Mouse (Mus musculus): ENCODE data around the gene Rab37.

Gene Rab37

DNA sequence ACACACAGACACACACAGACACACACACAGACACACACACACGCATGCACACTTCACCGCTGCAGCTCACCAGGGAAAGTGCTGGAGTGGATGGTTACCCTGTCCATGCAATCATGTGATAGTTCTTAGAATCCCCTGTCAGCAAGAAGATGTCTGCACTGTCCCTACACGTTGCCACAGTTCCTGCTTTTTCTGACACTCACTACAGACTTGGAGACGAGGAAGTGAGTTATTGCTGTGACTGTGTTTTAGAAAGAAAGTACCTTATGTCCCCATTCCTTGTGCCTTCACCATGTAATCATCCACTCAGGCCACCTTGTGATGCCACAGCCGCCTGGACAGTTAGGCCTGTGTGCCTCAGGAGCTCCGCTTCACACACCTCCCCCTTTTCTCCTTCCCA lies 98.1 kb downstream of the Rab37 start:
- no peak for DNase-seq (ENCODE audit: low read depth in 2 of 2, low spot score in 2 of 2)

DNA sequence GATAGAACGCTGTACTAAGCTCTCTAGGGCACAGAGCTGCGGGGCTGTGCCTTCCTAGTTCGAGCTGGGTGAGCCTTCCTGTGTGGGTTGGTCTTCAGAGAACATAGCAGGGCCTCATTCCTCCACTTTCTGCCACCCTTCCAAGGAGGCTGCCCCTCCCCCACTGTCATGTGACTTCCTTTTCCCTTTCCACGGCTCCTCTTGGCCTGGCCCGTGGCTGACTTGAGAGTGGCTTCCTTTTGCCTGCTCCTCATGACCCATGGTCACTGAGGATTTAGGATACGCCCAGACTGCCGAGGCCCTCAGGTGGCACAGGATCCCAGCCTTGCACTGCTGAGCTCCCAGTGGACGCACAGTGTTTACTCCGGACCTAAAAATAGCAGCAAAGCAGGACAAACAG lies 100.9 kb downstream of the Rab37 start:
- no peak for DNase-seq (ENCODE audit: low read depth in 2 of 2, low spot score in 2 of 2)

DNA sequence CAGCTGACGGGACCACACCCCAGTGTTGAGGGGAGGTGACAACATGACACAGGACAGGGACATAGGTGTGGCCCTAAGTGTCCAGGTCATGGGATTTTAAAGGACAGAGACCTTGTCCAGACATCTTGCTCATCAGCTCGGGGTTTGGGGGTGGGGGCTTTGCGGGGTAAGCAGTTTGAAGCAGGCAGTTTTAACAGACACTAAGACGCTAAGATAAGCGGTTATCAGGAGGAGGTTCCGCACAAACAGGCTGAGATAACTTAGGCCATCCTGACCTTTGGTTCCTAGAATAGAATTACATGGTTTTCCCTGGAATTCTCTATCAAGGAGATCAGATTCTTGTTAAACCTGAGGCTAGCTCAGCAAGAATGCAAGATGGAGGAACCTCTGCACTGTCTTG lies 103.5 kb downstream of the Rab37 start:
- no peak for DNase-seq (ENCODE audit: low read depth in 2 of 2, low spot score in 2 of 2)

DNA sequence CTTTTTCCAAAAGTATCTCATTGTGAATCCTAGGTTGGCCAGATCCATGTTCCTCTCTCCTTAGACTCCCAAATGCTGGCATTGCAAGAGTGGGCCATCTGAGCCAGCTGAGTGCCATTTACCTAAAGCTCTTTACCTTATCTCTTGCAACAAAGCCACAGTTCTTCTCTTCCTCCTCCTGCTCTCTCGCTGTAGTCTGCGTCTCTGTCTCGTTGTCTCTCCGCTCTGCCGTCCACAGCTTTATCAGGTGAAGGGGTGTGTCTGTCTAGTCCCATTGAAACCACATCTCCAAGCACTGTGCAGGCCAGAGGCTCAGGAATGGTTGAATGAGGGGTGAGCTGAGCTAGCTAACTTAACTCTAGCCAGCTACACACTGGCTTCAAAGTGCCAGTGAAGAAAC lies 104.7 kb downstream of the Rab37 start:
- DNase-seq (ENCODE audit: low read depth in 2 of 2, low spot score in 2 of 2): no peak

DNA sequence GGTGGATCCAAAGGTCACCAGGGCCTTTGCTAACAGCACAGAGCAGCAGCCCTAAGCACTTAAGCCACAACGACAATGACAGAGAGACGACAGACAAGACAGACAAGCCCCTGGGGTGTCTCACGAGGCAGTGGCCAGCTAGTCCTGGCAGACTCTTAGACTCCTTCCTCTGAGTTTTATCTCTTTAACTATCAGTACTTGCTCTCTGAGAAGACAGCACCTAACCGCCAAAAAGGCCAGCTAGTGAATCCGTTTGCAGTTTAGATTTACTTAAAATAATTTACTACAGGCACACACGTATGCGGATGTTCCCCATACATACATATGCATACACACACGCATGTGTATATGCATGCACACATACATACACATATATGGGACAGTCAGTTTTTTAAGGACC lies 106.3 kb downstream of the Rab37 start:
- no peak for DNase-seq (ENCODE audit: low read depth in 2 of 2, low spot score in 2 of 2)

DNA sequence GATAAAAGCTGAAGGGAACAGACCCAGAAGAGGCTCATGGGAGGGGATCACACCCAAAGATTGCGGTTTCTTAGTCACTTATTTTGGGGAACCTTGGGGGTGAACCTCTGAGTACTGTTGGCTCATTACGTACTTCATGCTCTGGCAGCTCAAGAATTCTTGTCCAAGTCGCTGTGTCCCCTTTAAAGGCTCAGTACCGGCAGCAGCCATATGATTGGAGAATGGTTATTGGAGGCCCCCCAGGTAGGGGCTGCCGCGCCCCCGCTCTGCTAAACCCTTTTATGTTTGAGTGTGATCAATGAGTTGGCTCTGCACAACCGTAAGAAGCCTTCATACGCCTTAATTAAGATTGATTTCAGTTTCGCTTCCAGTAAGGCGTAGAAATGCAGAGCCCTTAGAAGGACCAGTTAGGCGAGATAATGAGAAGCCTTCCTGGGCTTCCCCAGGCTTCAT lies 107.7 kb downstream of the Rab37 start:
- peak; percentile 29 to 33 for DNase-seq (ENCODE audit: low read depth in 2 of 2, low spot score in 2 of 2)

DNA sequence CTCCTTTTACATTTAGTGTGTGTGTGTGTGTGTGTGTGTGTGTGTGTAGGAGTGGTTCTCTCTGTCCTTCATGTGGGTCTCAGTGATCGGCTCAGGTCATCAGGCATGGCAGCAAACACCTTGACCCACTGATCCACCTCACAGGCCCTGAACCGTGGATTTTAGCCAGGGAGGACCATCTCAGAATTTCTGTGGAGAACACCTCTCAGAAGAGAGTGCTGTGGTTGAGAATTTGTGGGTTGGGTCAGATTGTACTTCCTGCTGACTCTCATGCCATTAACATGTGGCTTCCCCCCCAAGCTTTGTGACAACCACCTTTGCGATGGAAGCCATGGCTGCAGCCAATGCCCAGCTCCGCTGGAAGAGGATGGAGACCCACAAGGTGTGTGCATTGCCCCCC lies 109.3 kb downstream of the Rab37 start:
- DNase-seq (ENCODE audit: low read depth in 2 of 2, low spot score in 2 of 2): no peak

DNA sequence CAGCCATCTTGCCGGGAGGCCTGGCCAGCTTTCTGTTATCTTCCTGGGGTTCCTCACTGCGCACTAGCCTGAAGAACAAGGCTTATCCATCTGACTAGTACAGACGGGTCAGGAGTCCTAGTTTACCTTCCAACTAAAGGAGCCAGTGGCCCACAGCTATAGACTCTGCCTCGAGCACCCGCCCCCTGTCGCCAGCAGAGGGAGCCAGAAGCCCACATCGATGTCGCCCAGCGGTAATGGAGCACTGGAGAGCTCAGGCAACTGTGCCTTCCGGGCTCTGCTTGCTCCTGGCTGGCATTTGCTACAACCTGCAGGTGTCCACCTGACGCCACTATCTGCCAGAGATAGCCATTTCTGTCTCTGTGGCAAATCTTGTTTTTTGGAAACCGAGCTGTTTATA lies 111.1 kb downstream of the Rab37 start:
- peak; percentile 73 to 79 for DNase-seq (ENCODE audit: low read depth in 2 of 2, low spot score in 2 of 2)

DNA sequence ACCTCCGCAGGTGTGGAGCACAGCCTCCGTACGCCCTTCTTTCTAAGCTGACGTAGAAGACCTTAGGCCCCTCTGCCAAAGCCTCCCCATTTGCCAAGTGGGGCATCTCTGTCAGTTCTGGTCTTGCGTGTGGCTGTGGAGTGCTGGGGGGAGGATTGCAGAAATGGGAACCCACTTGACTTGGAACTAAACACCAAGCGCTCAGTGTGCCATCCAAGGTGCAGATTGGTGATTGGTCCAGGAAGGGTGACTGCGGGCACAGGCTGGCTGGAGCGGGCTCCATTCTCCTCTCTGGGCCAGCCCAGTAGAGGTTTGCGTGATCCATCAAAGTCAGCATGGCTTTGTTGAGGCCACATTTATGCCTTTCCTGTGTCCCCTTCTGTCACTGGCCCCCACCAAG lies 111.5 kb downstream of the Rab37 start:
- DNase-seq (ENCODE audit: low read depth in 2 of 2, low spot score in 2 of 2): no peak

DNA sequence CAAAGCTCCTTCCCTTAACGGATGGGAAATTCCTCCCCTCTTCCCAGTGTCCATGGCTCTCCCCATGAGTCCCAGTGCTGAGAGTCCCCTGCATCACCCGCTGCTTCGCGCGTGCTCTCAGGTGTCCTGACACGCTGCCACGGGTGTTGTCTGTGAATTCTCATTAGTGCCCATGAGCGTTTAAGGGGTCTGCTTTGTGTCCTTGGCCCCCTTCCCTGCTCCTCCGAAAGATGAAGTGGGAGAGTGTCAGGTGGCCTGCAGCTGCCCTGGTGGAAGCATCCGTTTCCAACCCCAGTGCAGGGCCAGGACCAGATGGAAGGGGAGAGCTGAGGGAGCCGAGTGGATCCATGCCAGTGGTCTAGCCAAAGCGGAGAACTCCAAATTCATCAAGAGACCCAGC lies 116.9 kb downstream of the Rab37 start:
- no peak for DNase-seq (ENCODE audit: low read depth in 2 of 2, low spot score in 2 of 2)

DNA sequence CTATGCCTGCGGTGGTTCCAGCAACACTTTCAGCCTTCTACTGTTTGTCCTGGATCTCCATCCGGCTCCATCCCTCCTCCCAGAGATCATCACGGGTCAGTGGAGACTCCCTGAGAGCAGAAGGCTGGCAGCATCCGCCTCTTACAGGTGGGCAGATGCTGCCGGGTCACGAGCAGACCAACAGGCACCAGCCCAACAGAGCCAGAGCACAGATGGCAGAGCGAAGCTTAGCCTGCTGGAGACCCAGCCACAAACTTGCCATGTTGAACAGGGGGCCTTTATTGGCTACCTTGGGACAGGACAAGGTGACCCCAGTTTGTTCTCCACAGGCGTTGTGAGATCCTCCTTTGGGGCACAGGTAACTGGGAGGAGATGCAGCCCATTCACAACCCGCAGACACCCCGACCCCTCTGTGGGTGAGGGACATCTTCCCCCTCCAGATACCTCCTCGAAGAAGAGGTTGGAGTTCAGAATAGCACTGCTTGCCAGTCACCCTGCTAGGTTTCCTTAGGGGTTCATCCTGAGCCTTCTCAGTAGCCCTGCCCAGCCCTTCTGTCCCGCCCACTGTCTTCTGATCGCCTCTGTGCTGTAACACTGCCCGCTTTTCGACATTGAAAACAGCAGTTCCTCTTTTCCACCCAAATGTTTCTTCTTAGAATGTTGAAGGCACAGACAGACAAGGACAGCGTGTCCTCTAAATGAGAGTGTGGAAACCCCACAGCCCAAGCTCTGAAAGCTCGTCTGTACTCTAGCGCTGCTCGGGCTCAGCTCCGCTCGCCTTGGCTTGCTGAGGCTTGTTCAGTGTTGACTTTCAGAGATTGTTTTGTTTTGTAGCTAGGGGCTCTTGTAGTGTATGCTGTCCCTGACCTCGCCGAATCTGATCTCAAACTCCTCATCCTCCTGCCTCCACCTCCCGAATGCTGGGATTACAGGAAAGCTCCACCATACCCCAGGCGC lies 117.8 kb downstream of the Rab37 start:
- no peak for DNase-seq (ENCODE audit: low read depth in 2 of 2, low spot score in 2 of 2)

DNA sequence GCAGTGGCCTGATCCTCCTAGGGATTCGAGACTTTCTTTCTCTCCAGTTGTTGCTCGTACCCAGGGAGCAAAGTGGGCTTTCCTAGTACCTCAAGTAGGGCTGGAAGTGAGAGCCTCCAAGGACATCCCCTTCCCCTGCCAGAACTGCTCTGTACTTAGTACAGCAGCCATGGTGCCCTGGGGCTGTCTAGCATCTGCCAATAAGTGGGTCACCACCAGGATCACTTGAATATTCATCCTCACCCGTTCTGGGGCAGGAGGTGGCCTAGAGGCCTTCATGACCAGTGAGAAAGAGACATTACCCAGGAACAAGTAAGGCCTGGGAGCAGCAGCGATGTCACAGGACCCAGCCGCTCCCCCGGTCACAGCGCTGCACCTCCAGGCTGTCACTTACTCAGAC lies 118.7 kb downstream of the Rab37 start:
- no peak for DNase-seq (ENCODE audit: low read depth in 2 of 2, low spot score in 2 of 2)
